Mouse (Mus musculus) midbrain, embryonic 14.5 days (tissue): ENCODE data around the gene Smchd1. TPM values are rescaled to one million over a fixed set of nuclear protein-coding genes. Genes with fewer than 3 reads are reported as not detected.
"Not testable (repeated sequence)": the region's sequence is repeated elsewhere in the genome, so short reads cannot be mapped to it uniquely, and the experiment has no call there.

Experiments used
- ATAC-seq: fragments of 200-750 bp; cut with Nextera tagmentation; 2 replicates; pipeline ENCODE4 v1.8.0; 2017; ENCODE audit warnings: moderate number of reproducible peaks, moderate library complexity; ENCODE audit not compliant: low FRiP score, low TSS enrichment
- DNase-seq: peaks from one replicate; pipeline ENCODE4 v3.0.0-alpha.2; 2015
- H3K27ac ChIP-seq: fragments of 300-500 bp; sonication (generic); replicated peaks from 2 replicates; pipeline ENCODE4 v1.5.1; 2014; ENCODE audit warnings: mild to moderate bottlenecking, low read depth, low read length, moderate library complexity
- H3K27me3 ChIP-seq: fragments of 300-500 bp; sonication (generic); 2 replicates; pipeline ENCODE4 v1.6.1; 2014; ENCODE audit warnings: low read length, control low read depth, mixed read lengths; ENCODE audit not compliant: control insufficient read depth, insufficient read depth
- H3K36me3 ChIP-seq: fragments of 300-500 bp; sonication (generic); 2 replicates; pipeline ENCODE4 v1.6.1; 2014; ENCODE audit warnings: low read length, control low read depth; ENCODE audit not compliant: control insufficient read depth, insufficient read depth
- H3K4me1 ChIP-seq: fragments of 300-500 bp; sonication (generic); 2 replicates; pipeline ENCODE4 v1.6.1; 2014; ENCODE audit warnings: mild to moderate bottlenecking, antibody characterized with exemption, low read length, control low read depth; ENCODE audit not compliant: control insufficient read depth, insufficient read depth
- H3K4me2 ChIP-seq: fragments of 300-500 bp; sonication (generic); 2 replicates; pipeline ENCODE4 v1.6.1; 2014; ENCODE audit warnings: mild to moderate bottlenecking, low read length, moderate library complexity
- H3K4me3 ChIP-seq: fragments of 300-500 bp; sonication (generic); replicated peaks from 2 replicates; pipeline ENCODE4 v1.5.1; 2014; ENCODE audit warnings: low read depth, low read length
- H3K9ac ChIP-seq: fragments of 300-500 bp; sonication (generic); replicated peaks from 2 replicates; pipeline ENCODE4 v1.6.1; 2014; ENCODE audit warnings: mild to moderate bottlenecking, low read length, moderate library complexity
- H3K9me3 ChIP-seq: fragments of 300-500 bp; sonication (generic); 2 replicates; pipeline ENCODE4 v1.6.1; 2016; ENCODE audit warnings: low read length, control low read depth, mixed read lengths; ENCODE audit not compliant: control insufficient read depth
- WGBS: fragments of 180-500 bp; shearing (Covaris S2); extraction: QIAGEN DNeasy Blood & Tissue Kit; methylation state at CpG from one replicate; pipeline ENCODE4 v1.1.7; 2014; 5-methylcytosine and 5-hydroxymethylcytosine counted together
- polyA plus RNA-seq: library from polyadenylated mRNA; unstranded; fragments of >200 nt; fragmentation: Nextera tagmentation; extraction: Ambion mirVana; gene quantifications from 2 replicates; pipeline ENCODE4 v1.2.1, GENCODE M21; 2014

The Smchd1 gene
- polyA plus RNA-seq, 1 experiment from 2014 or later: 73.3 TPM

- WGBS: 95% methylated on average over 6 of the region's 6 CpGs
- ATAC-seq (no peak), DNase-seq (no peak)
- H3K4me1 ChIP-seq: no peaks in the 10 kb centered on the region
- H3K27me3 ChIP-seq: no peaks in the 10 kb centered on the region
- H3K9me3 ChIP-seq: no peaks in the 10 kb centered on the region
- no peak overlapping the region for H3K4me3 ChIP-seq
- no peak overlapping the region for H3K4me2 ChIP-seq
- no peak overlapping the region for H3K27ac ChIP-seq
- H3K36me3 ChIP-seq: 0 out of 2 replicates have a peak, but pooled peaks cover 3% of the 10 kb centered on the region
- no peak overlapping the region for H3K9ac ChIP-seq
These were observed 136.5 kb downstream of the Smchd1 start for GRCm38 (mm10) chr17:71338627-71339026.

- Histone ChIP-seq H3K27ac (no peak overlapping the region), H3K27me3 (no peaks in the 10 kb centered on the region), H3K4me1 (no peaks in the 10 kb centered on the region), H3K4me2 (no peak overlapping the region), H3K4me3 (no peak overlapping the region), H3K36me3 (no peaks in the 10 kb centered on the region), H3K9ac (no peak overlapping the region), H3K9me3 (no peaks in the 10 kb centered on the region)
- WGBS: 93% methylated on average over 9 of the region's 9 CpGs
- ATAC-seq: no peak
- no peak for DNase-seq
These were observed 137.6 kb downstream of the Smchd1 start for GRCm38 (mm10) chr17:71337546-71337945.

GRCm38 (mm10) chr17:71336421-71336820, 138.7 kb downstream of the Smchd1 start:
- H3K4me2 ChIP-seq: no peak overlapping the region
- H3K36me3 ChIP-seq: no peaks in the 10 kb centered on the region
- no peaks in the 10 kb centered on the region for H3K9me3 ChIP-seq
- ATAC-seq (no peak), DNase-seq (no peak)
- 75% methylated on average over 8 of the region's 8 CpGs for WGBS
- no peak overlapping the region for H3K4me3 ChIP-seq
- no peak overlapping the region for H3K27ac ChIP-seq
- no peaks in the 10 kb centered on the region for H3K4me1 ChIP-seq
- no peak overlapping the region for H3K9ac ChIP-seq
- no peaks in the 10 kb centered on the region for H3K27me3 ChIP-seq

- ATAC-seq (no peak), DNase-seq (no peak)
- WGBS: 77% methylated on average over 15 of the region's 15 CpGs
- no peak overlapping the region for H3K4me2 ChIP-seq
- H3K36me3 ChIP-seq: no peaks in the 10 kb centered on the region
- H3K9me3 ChIP-seq: no peaks in the 10 kb centered on the region
- H3K9ac ChIP-seq: no peak overlapping the region
- H3K4me3 ChIP-seq: no peak overlapping the region
- no peaks in the 10 kb centered on the region for H3K4me1 ChIP-seq
- no peak overlapping the region for H3K27ac ChIP-seq
- H3K27me3 ChIP-seq: no peaks in the 10 kb centered on the region
These were observed 142.8 kb downstream of the Smchd1 start for GRCm38 (mm10) chr17:71332298-71332697.

- 86% methylated on average over 8 of the region's 8 CpGs for WGBS
- H3K9me3 ChIP-seq, DNase-seq, H3K36me3 ChIP-seq, H3K27ac ChIP-seq, H3K27me3 ChIP-seq, H3K4me3 ChIP-seq, H3K4me2 ChIP-seq, ATAC-seq, H3K9ac ChIP-seq, H3K4me1 ChIP-seq: not testable (repeated sequence)
These were observed 154.4 kb downstream of the Smchd1 start for GRCm38 (mm10) chr17:71320731-71321130.

GRCm38 (mm10) chr17:71319361-71319760, 155.8 kb downstream of the Smchd1 start:
- WGBS: 95% methylated on average over 3 of the region's 3 CpGs
- H3K27me3 ChIP-seq: no peaks in the 10 kb centered on the region
- no peak overlapping the region for H3K9ac ChIP-seq
- H3K27ac ChIP-seq: no peak overlapping the region
- ATAC-seq (no peak), DNase-seq (no peak)
- no peaks in the 10 kb centered on the region for H3K36me3 ChIP-seq
- no peaks in the 10 kb centered on the region for H3K4me1 ChIP-seq
- no peak overlapping the region for H3K4me3 ChIP-seq
- no peaks in the 10 kb centered on the region for H3K9me3 ChIP-seq
- no peak overlapping the region for H3K4me2 ChIP-seq

GRCm38 (mm10) chr17:71317571-71317970, 157.6 kb downstream of the Smchd1 start:
- WGBS: 92% methylated on average over 4 of the region's 4 CpGs
- ATAC-seq (no peak), DNase-seq (no peak)
- Histone ChIP-seq H3K27me3 (no peaks in the 10 kb centered on the region), H3K9me3 (no peaks in the 10 kb centered on the region), H3K4me2 (no peak overlapping the region), H3K4me1 (no peaks in the 10 kb centered on the region), H3K9ac (no peak overlapping the region), H3K4me3 (no peak overlapping the region), H3K27ac (no peak overlapping the region), H3K36me3 (no peaks in the 10 kb centered on the region)

GRCm38 (mm10) chr17:71314315-71314714, 160.8 kb downstream of the Smchd1 start:
- peaks cover 14% of the 10 kb centered on the region; the same call in 1 of the 2 replicates for H3K4me1 ChIP-seq
- H3K27ac ChIP-seq: no peak overlapping the region
- H3K9ac ChIP-seq: no peak overlapping the region
- H3K36me3 ChIP-seq: no peaks in the 10 kb centered on the region
- H3K4me2 ChIP-seq: no peak overlapping the region
- H3K27me3 ChIP-seq: peaks cover 25% of the 10 kb centered on the region
- ATAC-seq (no peak), DNase-seq (no peak)
- H3K4me3 ChIP-seq: no peak overlapping the region
- 80% methylated on average over 4 of the region's 4 CpGs for WGBS
- no peaks in the 10 kb centered on the region for H3K9me3 ChIP-seq

GRCm38 (mm10) chr17:71311340-71312171, 163.6 kb downstream of the Smchd1 start, which contains the start of gene Emilin2:
Gene Emilin2 (minus strand): TSS chr17:71311978.
- Histone ChIP-seq H3K4me3 (peak within 1 kb of the TSS; percentile 48), H3K27me3 (peaks cover 25% of the 10 kb centered on the region), H3K4me2 (peak within 1 kb of the TSS; percentile 100), H3K27ac (no peak within 1 kb of the TSS), H3K9ac (peak within 1 kb of the TSS; percentile 66), H3K36me3 (no peaks in the 10 kb centered on the region), H3K4me1 (peaks cover 14% of the 10 kb centered on the region; the same call in 1 of the 2 replicates), H3K9me3 (no peaks in the 10 kb centered on the region)
- DNase-seq (peak; percentile 53), ATAC-seq (no peak)
- 9% methylated on average over 20 of the region's 20 CpGs for WGBS
